Mouse (Mus musculus): ENCODE measurements around the gene Gpd2. TPM values are rescaled to one million over a fixed set of nuclear protein-coding genes. Genes with fewer than 3 reads are reported as not detected.

The Gpd2 gene
- polyA plus RNA-seq (2012; rRNA removed) = 13.9 and 31.9 TPM in 2 replicates

GRCm38 (mm10) chr2:57237475-57237919 is at the start of gene Gpd2:
TSS of gene Gpd2 (plus strand) at chr2:57237635.
- no peak for TF ChIP-seq CTCF (IDR thresholded peaks at IDR 0.05; ENCODE audit: extremely low read depth, insufficient read length, insufficient replicate concordance, low read depth, low read length)
- no peak for TF ChIP-seq POLR2A (IDR thresholded peaks at IDR 0.05; ENCODE audit: low read depth, low read length)

DNA sequence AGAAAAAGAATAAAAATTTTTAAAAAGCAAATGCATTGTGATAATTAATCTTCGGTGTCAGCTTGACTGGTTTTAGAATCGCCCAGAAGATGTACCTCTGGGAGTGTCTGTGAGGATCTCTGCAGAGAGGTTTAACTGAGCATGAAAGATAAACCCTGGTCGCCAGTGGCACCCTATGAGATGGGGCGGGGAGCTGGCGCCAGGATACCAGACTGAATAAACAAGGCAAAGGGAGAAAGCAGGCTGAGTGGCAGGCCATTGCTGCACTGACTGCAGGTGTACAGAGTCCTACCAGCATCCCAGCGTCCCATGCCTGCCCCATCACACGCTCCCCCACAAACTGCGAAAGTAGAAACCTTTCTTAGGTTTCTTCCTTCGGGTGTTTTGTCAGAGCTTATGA is 49.2 kb upstream of the Gpd2 start:
- TF ChIP-seq CTCF (IDR thresholded peaks at IDR 0.05; ENCODE audit: extremely low read depth, insufficient read length, insufficient replicate concordance, low read depth, low read length) = no peak
- TF ChIP-seq POLR2A (IDR thresholded peaks at IDR 0.05; ENCODE audit: low read depth, low read length) = no peak
- no peaks in the 10 kb centered on the region; the same call in 1 of the 2 replicates for H3K4me1 ChIP-seq (ENCODE audit: control insufficient read depth, insufficient read depth, insufficient read length, low read length)
- H3K27me3 ChIP-seq (ENCODE audit: control insufficient read depth, insufficient read depth, low read length) = no peaks in the 10 kb centered on the region

More at GRCm38 (mm10) chr2:57237475-57237919, at the start of gene Gpd2:
- Histone ChIP-seq H3K4me3 (ENCODE audit: low read depth, low read length) (peak within 1 kb of the TSS; percentile 84), H3K36me3 (ENCODE audit: control insufficient read depth, insufficient read depth, low read length) (0 out of 2 replicates have a peak, but pooled peaks cover 2% of the 10 kb centered on the region), H3K27me3 (ENCODE audit: control insufficient read depth, insufficient read depth, low read length) (no peaks in the 10 kb centered on the region), H3K4me1 (ENCODE audit: control insufficient read depth, insufficient read depth, insufficient read length, low read length) (peaks cover 5% of the 10 kb centered on the region; the same call in 1 of the 2 replicates), H3K27ac (ENCODE audit: insufficient read depth, low read depth, low read length) (peak within 1 kb of the TSS; percentile 97)
- WGBS = 9% methylated on average over 20 of the region's 20 CpGs

DNA sequence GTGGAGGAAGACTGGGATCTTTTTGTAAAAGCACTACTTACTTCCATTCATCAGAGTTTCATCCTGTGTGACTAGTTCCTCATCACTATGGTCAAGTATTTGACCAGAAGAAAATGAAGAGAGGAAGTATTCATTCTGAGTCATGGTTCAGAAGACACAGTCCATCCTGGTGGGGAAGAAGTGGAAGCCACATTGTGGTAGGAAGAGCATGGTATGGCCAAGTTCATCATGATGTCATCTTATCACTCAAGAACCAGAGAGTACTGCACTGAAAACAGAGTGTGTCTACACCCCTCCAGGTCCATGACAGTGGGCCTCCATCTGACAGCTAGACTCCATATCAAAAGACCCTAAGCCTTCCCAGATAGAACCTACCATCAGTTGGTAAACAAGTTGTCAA is 46.6 kb upstream of the Gpd2 start:
- no peak for TF ChIP-seq POLR2A (IDR thresholded peaks at IDR 0.05; ENCODE audit: low read depth, low read length)
- no peak for TF ChIP-seq CTCF (IDR thresholded peaks at IDR 0.05; ENCODE audit: extremely low read depth, insufficient read length, insufficient replicate concordance, low read depth, low read length)
- no peaks in the 10 kb centered on the region; the same call in 1 of the 2 replicates for H3K4me1 ChIP-seq (ENCODE audit: control insufficient read depth, insufficient read depth, insufficient read length, low read length)
- H3K27ac ChIP-seq (ENCODE audit: insufficient read depth, low read depth, low read length) = no peak overlapping the region
- H3K36me3 ChIP-seq (ENCODE audit: control insufficient read depth, insufficient read depth, low read length) = no peaks in the 10 kb centered on the region
- H3K27me3 ChIP-seq (ENCODE audit: control insufficient read depth, insufficient read depth, low read length) = no peaks in the 10 kb centered on the region
- no peak overlapping the region for H3K4me3 ChIP-seq (ENCODE audit: low read depth, low read length)

More for the DNA sequence above, 49.2 kb upstream of the Gpd2 start:
- Histone ChIP-seq H3K36me3 (ENCODE audit: control insufficient read depth, insufficient read depth, low read length) (no peaks in the 10 kb centered on the region), H3K4me3 (ENCODE audit: low read depth, low read length) (no peak overlapping the region), H3K27ac (ENCODE audit: insufficient read depth, low read depth, low read length) (no peak overlapping the region)
- WGBS = 32% methylated on average over 9 of the region's 9 CpGs

- Histone ChIP-seq H3K27ac (ENCODE audit: insufficient read depth, low read depth, low read length) (no peak overlapping the region), H3K36me3 (ENCODE audit: control insufficient read depth, insufficient read depth, low read length) (no peaks in the 10 kb centered on the region), H3K4me3 (ENCODE audit: low read depth, low read length) (no peak overlapping the region), H3K4me1 (ENCODE audit: control insufficient read depth, insufficient read depth, insufficient read length, low read length) (no peaks in the 10 kb centered on the region), H3K27me3 (ENCODE audit: control insufficient read depth, insufficient read depth, low read length) (no peaks in the 10 kb centered on the region)
- 84% methylated on average over 3 of the region's 3 CpGs for WGBS
- no peak for TF ChIP-seq POLR2A (IDR thresholded peaks at IDR 0.05; ENCODE audit: low read depth, low read length)
- TF ChIP-seq CTCF (IDR thresholded peaks at IDR 0.05; ENCODE audit: extremely low read depth, insufficient read length, insufficient replicate concordance, low read depth, low read length) = no peak
Measured at GRCm38 (mm10) chr2:57199046-57199445, 38.4 kb upstream of the Gpd2 start.

DNA sequence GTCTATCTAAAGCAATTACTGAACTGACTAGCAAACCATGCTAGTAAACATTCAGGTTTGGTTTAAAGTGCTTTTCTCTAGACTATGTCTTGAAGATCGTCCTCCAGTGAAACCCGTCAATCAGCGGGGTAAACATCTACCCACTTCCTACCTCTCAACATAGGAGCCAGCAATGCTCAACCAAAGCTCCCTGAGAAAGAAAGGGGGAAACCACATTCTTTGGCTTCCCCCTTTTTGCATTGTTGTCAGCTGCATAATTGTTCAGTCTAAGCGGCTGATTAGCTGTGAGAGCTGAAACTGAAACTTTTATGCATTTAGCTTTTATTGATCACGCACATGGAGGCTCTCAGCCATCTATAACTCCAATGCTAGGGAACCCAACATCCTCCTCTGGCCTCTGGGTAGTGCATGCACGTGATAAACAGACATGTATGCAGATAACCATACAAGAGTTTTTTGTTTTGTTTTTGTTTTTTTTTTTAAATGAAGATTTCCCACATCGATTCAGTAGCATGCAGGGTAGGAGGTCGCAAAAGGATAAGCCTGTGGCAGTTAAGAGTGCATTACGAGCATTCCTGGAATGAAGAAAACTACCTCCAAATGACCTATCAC is 28.9 kb upstream of the Gpd2 start:
- no peaks in the 10 kb centered on the region for H3K36me3 ChIP-seq (ENCODE audit: control insufficient read depth, insufficient read depth, low read length)
- 83% methylated on average over 9 of the region's 9 CpGs for WGBS
- no peak overlapping the region for H3K27ac ChIP-seq (ENCODE audit: insufficient read depth, low read depth, low read length)
- peaks cover 6% of the 10 kb centered on the region; the same call in 1 of the 2 replicates for H3K4me1 ChIP-seq (ENCODE audit: control insufficient read depth, insufficient read depth, insufficient read length, low read length)
- TF ChIP-seq POLR2A (IDR thresholded peaks at IDR 0.05; ENCODE audit: low read depth, low read length) (no peak), CTCF (IDR thresholded peaks at IDR 0.05; ENCODE audit: extremely low read depth, insufficient read length, insufficient replicate concordance, low read depth, low read length) (no peak)
- no peaks in the 10 kb centered on the region for H3K27me3 ChIP-seq (ENCODE audit: control insufficient read depth, insufficient read depth, low read length)
- H3K4me3 ChIP-seq (ENCODE audit: low read depth, low read length) = no peak overlapping the region

GRCm38 (mm10) chr2:57211049-57212001 is 26.1 kb upstream of the Gpd2 start:
- Histone ChIP-seq H3K36me3 (ENCODE audit: control insufficient read depth, insufficient read depth, low read length) (no peaks in the 10 kb centered on the region), H3K4me1 (ENCODE audit: control insufficient read depth, insufficient read depth, insufficient read length, low read length) (peaks cover 6% of the 10 kb centered on the region; the same call in 1 of the 2 replicates), H3K27me3 (ENCODE audit: control insufficient read depth, insufficient read depth, low read length) (no peaks in the 10 kb centered on the region), H3K27ac (ENCODE audit: insufficient read depth, low read depth, low read length) (peak overlapping the region; percentile 43; the same call in 1 of the 2 replicates), H3K4me3 (ENCODE audit: low read depth, low read length) (no peak overlapping the region)
- WGBS = 22% methylated on average over 9 of the region's 9 CpGs
- TF ChIP-seq POLR2A (IDR thresholded peaks at IDR 0.05; ENCODE audit: low read depth, low read length) = no peak
- TF ChIP-seq CTCF (IDR thresholded peaks at IDR 0.05; ENCODE audit: extremely low read depth, insufficient read length, insufficient replicate concordance, low read depth, low read length) = no peak

DNA sequence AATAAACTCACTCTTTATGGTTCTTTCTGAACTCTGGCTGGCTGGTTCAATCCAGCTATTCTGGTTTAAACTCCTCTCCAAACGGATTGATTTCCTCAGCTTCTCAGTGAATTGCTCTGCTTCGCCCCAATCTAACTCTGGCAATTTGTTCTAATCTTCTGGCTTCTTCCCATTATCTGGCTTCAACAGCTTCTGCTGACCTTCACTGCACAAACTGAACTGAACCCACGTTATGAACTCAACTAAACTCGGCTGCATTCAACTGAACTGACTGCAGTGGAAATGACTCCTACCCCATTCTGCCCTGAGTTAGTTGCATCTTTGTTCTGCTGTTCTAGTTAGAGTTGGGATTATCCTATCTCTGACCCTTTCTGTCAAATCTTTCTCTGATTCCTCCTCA is 24.1 kb upstream of the Gpd2 start:
- Histone ChIP-seq H3K27me3 (ENCODE audit: control insufficient read depth, insufficient read depth, low read length) (no peaks in the 10 kb centered on the region), H3K27ac (ENCODE audit: insufficient read depth, low read depth, low read length) (no peak overlapping the region), H3K4me3 (ENCODE audit: low read depth, low read length) (no peak overlapping the region), H3K4me1 (ENCODE audit: control insufficient read depth, insufficient read depth, insufficient read length, low read length) (peaks cover 6% of the 10 kb centered on the region; the same call in 1 of the 2 replicates), H3K36me3 (ENCODE audit: control insufficient read depth, insufficient read depth, low read length) (no peaks in the 10 kb centered on the region)
- WGBS = 87% methylated on average over 4 of the region's 4 CpGs
- no peak for TF ChIP-seq POLR2A (IDR thresholded peaks at IDR 0.05; ENCODE audit: low read depth, low read length)
- no peak for TF ChIP-seq CTCF (IDR thresholded peaks at IDR 0.05; ENCODE audit: extremely low read depth, insufficient read length, insufficient replicate concordance, low read depth, low read length)

Measured in small intestine, adult 2 months (tissue).